Mouse (Mus musculus) kidney, adult 8-10 months (tissue): ENCODE results near the gene Socs5.
A peak's percentile ranks its signal among the peaks of the same experiment; 100 is the strongest.

ENCODE experiments used
- DNase-seq, 2 experiments: peaks; one replicate each; pipeline ENCODE4 v3.0.0; 2022

Socs5 gene

GRCm38 (mm10) chr17:87170364-87170763 is 62.9 kb downstream of the Socs5 start:
- DNase-seq: no peak

GRCm38 (mm10) chr17:87172031-87172430 is 64.6 kb downstream of the Socs5 start:
- DNase-seq: no peak

- no peak for DNase-seq
Measured at GRCm38 (mm10) chr17:87173966-87174365, 66.5 kb downstream of the Socs5 start.

- DNase-seq: no peak
Measured at GRCm38 (mm10) chr17:87174651-87175331, 67.3 kb downstream of the Socs5 start.

GRCm38 (mm10) chr17:87176066-87177012 is 68.9 kb downstream of the Socs5 start:
- peak in 1 of 2 experiments; percentile 55 for DNase-seq

GRCm38 (mm10) chr17:87178596-87179590 is 71.4 kb downstream of the Socs5 start:
- no peak for DNase-seq

- DNase-seq: no peak
Measured at GRCm38 (mm10) chr17:87179939-87180550, 72.6 kb downstream of the Socs5 start.

GRCm38 (mm10) chr17:87181683-87182346 is 74.3 kb downstream of the Socs5 start:
- DNase-seq: no peak

GRCm38 (mm10) chr17:87185461-87186066 is 78.1 kb downstream of the Socs5 start:
- no peak for DNase-seq

GRCm38 (mm10) chr17:87187005-87187404 is 79.5 kb downstream of the Socs5 start:
- DNase-seq: no peak
